Mouse (Mus musculus) gastrocnemius, postnatal 10 days (tissue): ENCODE results near the gene Rell1. TPM values are rescaled to one million over a fixed set of nuclear protein-coding genes. Genes with fewer than 3 reads are reported as not detected.
"Not testable (repeated sequence)": the region's sequence is repeated elsewhere in the genome, so short reads cannot be mapped to it uniquely, and the experiment has no call there.

Source experiments
- DNase-seq: peaks from one replicate; pipeline ENCODE4 v3.0.0; 2021; ENCODE audit warnings: mixed read lengths
- total RNA-seq, 2 experiments: library from RNA; stranded (reverse); gene quantifications; 2 replicates each; pipeline ENCODE4 v1.2.3; 2021

The Rell1 gene
- total RNA-seq, 2 experiments from 2014 or later: 16.0 to 16.3 TPM

GRCm38 (mm10) chr5:63897820-63898110 lies 70.9 kb downstream of the Rell1 start:
- no peak for DNase-seq

- not testable (repeated sequence) for DNase-seq
These were observed 71.5 kb downstream of the Rell1 start for GRCm38 (mm10) chr5:63897001-63897819.

DNA sequence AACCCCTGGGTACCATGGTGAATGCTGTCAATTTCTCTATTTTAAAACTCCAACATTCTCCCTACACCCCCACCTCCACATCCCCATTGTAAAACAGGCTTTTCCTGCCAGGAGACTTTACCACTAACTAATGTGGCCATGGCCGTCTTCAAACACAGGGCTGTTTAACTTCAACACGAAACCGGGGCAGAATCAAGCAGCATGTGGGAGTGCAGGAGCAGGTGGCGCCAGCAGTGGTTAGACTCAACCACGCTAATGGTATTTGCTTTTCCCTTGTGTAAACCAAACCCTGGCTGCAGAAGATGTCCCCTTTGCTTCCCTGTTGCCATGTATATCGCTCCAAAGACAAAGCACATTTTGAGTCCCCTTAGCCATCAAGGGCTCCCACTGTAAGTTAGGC lies 76.8 kb downstream of the Rell1 start:
- no peak for DNase-seq

DNA sequence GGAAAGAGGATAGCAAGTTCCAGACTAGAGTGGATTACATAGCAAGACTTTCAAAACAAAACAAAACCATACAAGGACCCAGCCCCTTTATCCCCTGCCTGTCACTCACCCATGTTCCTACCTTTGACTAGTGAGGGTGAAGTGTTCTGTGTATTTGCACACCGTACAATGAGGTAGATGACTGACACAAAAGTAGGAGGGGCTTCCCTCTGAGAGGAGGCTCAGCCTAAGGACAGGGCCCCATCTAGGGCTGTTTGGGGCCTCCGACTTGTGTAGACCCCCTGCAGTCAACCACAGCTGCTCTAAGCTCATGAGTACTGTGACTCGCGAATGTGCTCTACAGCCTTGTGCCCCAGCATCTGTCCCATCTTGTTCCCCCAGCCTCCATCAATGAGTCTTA lies 77.5 kb downstream of the Rell1 start:
- DNase-seq: no peak

- no peak for DNase-seq
These were observed 81.6 kb downstream of the Rell1 start for GRCm38 (mm10) chr5:63887111-63887510.

DNA sequence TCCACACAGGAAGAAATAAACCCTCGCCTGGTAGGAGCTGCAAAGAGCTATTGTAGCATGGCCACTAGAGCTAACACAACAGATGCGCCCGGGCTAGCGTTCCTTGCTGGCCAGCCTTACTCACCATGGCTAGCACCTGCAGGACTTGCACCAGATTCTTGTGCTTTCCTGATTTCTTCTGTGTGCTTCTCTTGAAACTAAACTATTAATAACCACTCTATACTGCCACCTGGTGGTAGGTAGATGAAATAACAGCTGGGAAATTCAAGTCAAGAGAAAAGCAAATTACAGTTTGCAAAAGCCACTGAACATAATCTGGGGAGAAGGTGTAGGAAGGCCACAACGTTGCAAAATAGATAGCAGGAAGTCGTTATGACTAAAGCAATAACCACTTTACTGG lies 82.0 kb downstream of the Rell1 start:
- no peak for DNase-seq

DNA sequence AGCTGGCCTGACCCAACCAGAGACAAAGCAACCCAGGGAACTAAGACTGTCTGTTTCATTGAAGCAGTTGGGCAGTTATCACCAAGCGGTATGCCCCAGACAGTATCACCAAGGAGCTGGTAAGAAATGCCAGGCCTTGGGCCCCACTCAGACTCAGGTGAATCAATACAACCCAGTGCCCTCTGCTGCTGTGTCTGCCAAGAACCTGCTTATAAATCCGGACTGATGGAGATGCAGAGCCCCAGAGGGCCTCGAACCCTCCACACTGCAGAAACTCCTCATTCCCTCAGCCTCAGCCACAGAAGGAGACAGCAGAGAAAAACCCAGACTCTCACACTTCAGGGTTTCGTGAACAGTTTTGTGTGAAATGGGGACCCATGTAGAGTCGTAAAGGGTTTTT lies 82.4 kb downstream of the Rell1 start:
- no peak for DNase-seq

GRCm38 (mm10) chr5:63879026-63879425 lies 89.7 kb downstream of the Rell1 start:
- DNase-seq: no peak

- DNase-seq: no peak
These were observed 92.6 kb downstream of the Rell1 start for GRCm38 (mm10) chr5:63876081-63876480.

GRCm38 (mm10) chr5:63874880-63875279 lies 93.8 kb downstream of the Rell1 start:
- no peak for DNase-seq

GRCm38 (mm10) chr5:63872176-63872932 lies 96.3 kb downstream of the Rell1 start:
- no peak for DNase-seq

DNA sequence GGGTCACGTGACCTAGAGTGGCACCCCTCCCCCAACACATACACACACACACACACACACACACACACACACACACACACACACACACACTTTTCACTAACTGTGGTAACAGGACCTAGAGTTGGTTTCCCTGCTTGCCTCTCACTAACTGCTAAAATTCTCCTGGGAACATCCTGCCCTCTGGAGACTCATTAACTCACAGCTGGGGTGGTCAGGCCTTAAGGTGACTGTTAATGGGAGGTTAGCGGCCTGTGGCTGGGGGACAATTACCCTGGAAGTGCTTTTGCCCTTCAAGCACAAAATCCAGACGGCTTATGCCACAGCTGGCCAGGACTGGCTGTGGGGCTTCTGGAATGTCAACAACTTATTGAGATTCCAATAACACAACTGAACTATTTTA lies 101.3 kb downstream of the Rell1 start:
- DNase-seq: no peak

- no peak for DNase-seq
These were observed 109.8 kb downstream of the Rell1 start for GRCm38 (mm10) chr5:63858901-63859300.

Other genes with a start within 250 kb of the Rell1 start
- gene 0610040J01Rik, start 156.5 kb downstream of the Rell1 start, total RNA-seq: 1 to 10 TPM in 1 of 2 experiments, under 1 TPM in 1; 0.92 to 1.0 TPM
- gene Pgm2, start 124.1 kb upstream of the Rell1 start, total RNA-seq: 1 to 10 TPM; 7.0 to 8.5 TPM
- 10 to 100 TPM; 35.5 to 36.8 TPM for gene Tbc1d1, start 187.4 kb upstream of the Rell1 start, total RNA-seq